Mouse (Mus musculus) limb, embryonic 10.5 days (tissue): ENCODE measurements around the gene Tpgs1. TPM values are rescaled to one million over a fixed set of nuclear protein-coding genes. Genes with fewer than 3 reads are reported as not detected.

Experiments
- DNase-seq: peaks from one replicate; pipeline ENCODE4 v3.0.0-alpha.2; 2017; ENCODE audit warnings: low spot score
- H3K27ac ChIP-seq: fragments of 300-500 bp; sonication (generic); 2 replicates; pipeline ENCODE4 v1.5.1; 2016; ENCODE audit warnings: mild to moderate bottlenecking
- H3K27me3 ChIP-seq: fragments of 300-500 bp; sonication (generic); 2 replicates; pipeline ENCODE4 v1.6.1; 2016; ENCODE audit warnings: low read depth, mild to moderate bottlenecking; ENCODE audit not compliant: poor library complexity, severe bottlenecking
- H3K36me3 ChIP-seq: fragments of 300-500 bp; sonication (generic); 2 replicates; pipeline ENCODE4 v1.6.1; 2016; ENCODE audit warnings: mild to moderate bottlenecking, moderate library complexity
- H3K4me1 ChIP-seq: fragments of 300-500 bp; sonication (generic); 2 replicates; pipeline ENCODE4 v1.6.1; 2016
- H3K4me3 ChIP-seq: fragments of 300-500 bp; sonication (generic); 2 replicates; pipeline ENCODE4 v1.5.1; 2016; ENCODE audit warnings: mild to moderate bottlenecking, moderate library complexity
- H3K9me3 ChIP-seq: fragments of 300-500 bp; sonication (generic); replicated peaks from 2 replicates; pipeline ENCODE4 v1.6.1; 2016; ENCODE audit warnings: mild to moderate bottlenecking
- WGBS: fragments of 180-500 bp; shearing (Covaris S2); methylation state at CpG from one replicate; pipeline ENCODE4 v1.1.7; 2016; 5-methylcytosine and 5-hydroxymethylcytosine counted together
- polyA plus RNA-seq: library from polyadenylated mRNA; unstranded; fragments of >200 nt; fragmentation: Nextera tagmentation; extraction: Ambion mirVana; gene quantifications from 2 replicates; pipeline ENCODE4 v1.2.1, GENCODE M21; 2016

The Tpgs1 gene
- 68.0 and 73.0 TPM in 2 replicates for polyA plus RNA-seq

- Histone ChIP-seq H3K9me3 (no peaks in the 10 kb centered on the region), H3K36me3 (peaks cover 21% of the 10 kb centered on the region), H3K4me3 (peak within 1 kb of the TSS; percentile 78), H3K27ac (peak within 1 kb of the TSS; percentile 96), H3K27me3 (no peaks in the 10 kb centered on the region), H3K4me1 (peaks cover 31% of the 10 kb centered on the region)
- peak; percentile 91 for DNase-seq
- WGBS = under 1% methylated on average over 45 of the region's 45 CpGs
These were observed at the start of gene Tpgs1 for GRCm38 (mm10) chr10:79668771-79669575. Gene Tpgs1, plus strand, starts transcription at chr10:79669369.

DNA sequence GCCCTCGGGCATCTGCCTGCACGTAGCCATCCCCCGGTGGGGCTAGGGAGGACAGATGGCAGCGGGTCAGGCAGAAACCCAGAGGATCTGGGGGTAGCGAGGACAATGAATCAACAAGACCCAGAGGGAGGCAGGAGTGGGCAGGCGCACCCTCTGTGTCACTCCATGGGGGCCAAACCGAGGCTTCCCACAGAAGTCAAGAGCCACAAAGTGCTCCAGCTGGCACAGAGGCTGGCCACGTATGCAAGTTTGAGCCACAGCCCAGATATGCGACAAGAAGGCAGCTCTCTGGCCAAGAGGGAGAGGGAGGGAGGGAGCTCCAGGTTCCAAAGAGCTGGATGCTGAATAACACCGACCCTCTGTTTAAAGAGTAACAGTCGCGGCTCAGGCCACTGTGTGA, 45.2 kb upstream of the Tpgs1 start:
- no peaks in the 10 kb centered on the region for H3K9me3 ChIP-seq
- no peak for DNase-seq

DNA sequence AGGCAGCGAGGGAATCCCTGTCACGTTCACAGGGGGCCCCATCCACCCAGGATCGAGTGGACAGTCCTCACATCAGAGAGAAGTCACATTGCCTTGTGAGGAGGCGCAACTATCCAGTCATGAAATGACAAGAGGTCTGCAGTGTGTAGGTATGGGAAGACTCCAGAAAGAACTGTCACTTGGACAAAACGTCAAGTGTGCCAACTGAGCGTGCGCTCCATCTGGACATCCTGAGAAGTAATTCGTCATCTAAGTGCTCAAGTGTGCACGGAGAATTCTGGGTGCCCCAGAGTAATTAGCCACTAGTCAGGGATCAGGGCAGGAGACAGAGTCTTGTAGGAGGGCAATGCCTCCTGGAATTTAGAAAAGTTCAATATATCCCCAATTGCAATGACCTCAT, 43.8 kb upstream of the Tpgs1 start:
- Histone ChIP-seq H3K4me1 (0 out of 2 replicates have a peak, but pooled peaks cover 3% of the 10 kb centered on the region), H3K27me3 (no peaks in the 10 kb centered on the region), H3K4me3 (no peak overlapping the region), H3K36me3 (no peaks in the 10 kb centered on the region), H3K27ac (no peak overlapping the region), H3K9me3 (no peaks in the 10 kb centered on the region)
- DNase-seq = no peak
- WGBS = 84% methylated on average over 9 of the region's 9 CpGs

More for the DNA sequence above, 45.2 kb upstream of the Tpgs1 start:
- 0 out of 2 replicates have a peak, but pooled peaks cover 4% of the 10 kb centered on the region for H3K4me1 ChIP-seq
- no peak overlapping the region; the same call in 1 of the 2 replicates for H3K27ac ChIP-seq
- H3K36me3 ChIP-seq = no peaks in the 10 kb centered on the region
- H3K4me3 ChIP-seq = no peak overlapping the region
- H3K27me3 ChIP-seq = no peaks in the 10 kb centered on the region
- 79% methylated on average over 12 of the region's 12 CpGs for WGBS

- no peak overlapping the region for H3K27ac ChIP-seq
- no peaks in the 10 kb centered on the region for H3K27me3 ChIP-seq
- H3K4me3 ChIP-seq = no peak overlapping the region
- no peaks in the 10 kb centered on the region for H3K9me3 ChIP-seq
- WGBS = 89% methylated on average over 10 of the region's 10 CpGs
- H3K4me1 ChIP-seq = no peaks in the 10 kb centered on the region
- no peak for DNase-seq
- no peaks in the 10 kb centered on the region for H3K36me3 ChIP-seq
These were observed 43.0 kb upstream of the Tpgs1 start for GRCm38 (mm10) chr10:79626156-79626555.

DNA sequence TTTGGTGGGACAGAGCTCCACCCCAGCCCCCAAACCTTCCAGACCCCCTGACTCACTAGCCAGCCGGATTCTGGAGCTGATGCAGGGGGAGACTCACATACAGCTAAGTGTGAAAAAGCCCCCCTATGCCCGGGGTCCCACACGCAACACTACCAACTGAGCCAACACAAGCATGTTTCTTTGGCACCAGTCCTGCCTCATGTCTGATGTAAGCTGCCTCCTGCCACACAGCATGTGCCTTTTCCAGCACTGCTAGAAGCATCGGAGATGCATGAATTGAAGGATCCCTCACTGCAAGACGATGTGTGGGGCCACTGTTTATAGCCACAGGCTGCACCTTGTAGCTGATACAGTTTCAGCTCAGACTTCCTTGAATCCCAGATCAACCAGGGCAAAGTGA, 40.8 kb upstream of the Tpgs1 start:
- no peaks in the 10 kb centered on the region for H3K36me3 ChIP-seq
- WGBS = 90% methylated on average over 5 of the region's 5 CpGs
- no peak overlapping the region for H3K4me3 ChIP-seq
- no peaks in the 10 kb centered on the region for H3K9me3 ChIP-seq
- DNase-seq = no peak
- no peaks in the 10 kb centered on the region for H3K27me3 ChIP-seq
- no peak overlapping the region for H3K27ac ChIP-seq
- H3K4me1 ChIP-seq = no peaks in the 10 kb centered on the region

DNA sequence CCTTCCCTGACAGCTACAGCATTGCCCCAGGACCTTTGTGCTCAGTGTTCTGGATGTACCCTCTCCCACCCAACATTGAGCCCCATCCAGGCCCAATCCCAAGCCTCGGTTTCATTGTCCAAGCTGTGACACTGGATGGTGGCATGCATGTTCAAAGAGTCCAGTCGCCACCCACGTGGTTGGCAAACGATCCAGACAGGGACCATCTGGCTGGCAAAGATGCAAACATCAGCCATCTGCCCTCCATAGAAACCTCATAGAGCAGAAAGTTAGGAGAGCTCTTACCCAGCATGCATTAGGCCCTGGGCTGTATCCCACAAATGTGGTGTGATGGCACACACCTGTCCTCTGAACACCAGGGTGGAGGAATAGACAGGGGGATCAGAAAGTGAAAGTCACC, 37.7 kb upstream of the Tpgs1 start:
- H3K27me3 ChIP-seq = peaks cover 6% of the 10 kb centered on the region; the same call in 1 of the 2 replicates
- 90% methylated on average over 4 of the region's 4 CpGs for WGBS

DNA sequence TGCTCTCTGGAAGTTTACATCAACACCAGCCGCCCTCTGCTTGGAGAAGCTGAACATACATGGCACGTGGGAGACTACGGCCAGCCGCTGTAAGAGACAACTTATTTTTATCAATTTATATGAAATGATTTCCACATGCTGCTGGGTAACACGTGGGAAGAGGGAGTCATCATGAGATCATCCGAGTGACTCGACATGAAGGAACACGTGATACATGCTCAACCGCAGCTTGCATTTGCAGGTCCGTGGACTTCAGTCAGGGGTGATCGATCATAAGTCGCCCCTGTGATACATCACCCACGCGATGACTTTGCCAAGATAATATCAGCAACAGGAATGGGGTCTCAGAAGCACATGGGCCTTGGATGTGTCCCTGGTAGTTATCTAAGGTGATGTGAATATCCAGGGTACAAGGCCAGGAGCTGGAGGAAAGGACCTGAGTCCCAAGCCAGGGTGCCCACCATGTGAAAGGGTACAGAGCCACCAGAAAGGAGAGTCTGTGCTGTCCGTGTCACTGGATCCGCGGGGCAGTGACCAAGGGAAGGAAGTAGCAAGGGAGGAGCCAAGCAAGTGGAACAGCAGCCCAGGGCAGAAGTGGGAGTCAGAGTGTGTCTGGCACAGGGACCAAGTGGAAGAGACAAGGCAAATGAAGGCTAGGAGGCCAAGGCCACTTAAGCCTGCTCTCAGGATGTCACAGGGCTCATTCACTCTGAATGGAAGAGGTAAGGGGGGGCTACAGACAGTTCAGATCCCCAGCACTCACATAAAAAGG, 36.0 kb upstream of the Tpgs1 start:
- Histone ChIP-seq H3K36me3 (no peaks in the 10 kb centered on the region), H3K4me3 (no peak overlapping the region), H3K4me1 (peaks cover 18% of the 10 kb centered on the region), H3K27ac (no peak overlapping the region), H3K27me3 (peaks cover 16% of the 10 kb centered on the region), H3K9me3 (no peaks in the 10 kb centered on the region)
- no peak for DNase-seq
- 87% methylated on average over 17 of the region's 17 CpGs for WGBS

More for the DNA sequence above, 37.7 kb upstream of the Tpgs1 start:
- H3K4me1 ChIP-seq = peaks cover under 1% of the 10 kb centered on the region
- no peak overlapping the region for H3K4me3 ChIP-seq
- no peak for DNase-seq
- no peak overlapping the region for H3K27ac ChIP-seq
- H3K9me3 ChIP-seq = no peaks in the 10 kb centered on the region
- H3K36me3 ChIP-seq = no peaks in the 10 kb centered on the region

GRCm38 (mm10) chr10:79636287-79636686, 32.9 kb upstream of the Tpgs1 start:
- no peaks in the 10 kb centered on the region for H3K36me3 ChIP-seq
- H3K9me3 ChIP-seq = no peaks in the 10 kb centered on the region
- peak overlapping the region; percentile 6; the same call in 1 of the 2 replicates for H3K4me3 ChIP-seq
- DNase-seq = no peak
- peaks cover 43% of the 10 kb centered on the region for H3K27me3 ChIP-seq
- 82% methylated on average over 8 of the region's 8 CpGs for WGBS
- H3K27ac ChIP-seq = no peak overlapping the region
- peaks cover 35% of the 10 kb centered on the region for H3K4me1 ChIP-seq

DNA sequence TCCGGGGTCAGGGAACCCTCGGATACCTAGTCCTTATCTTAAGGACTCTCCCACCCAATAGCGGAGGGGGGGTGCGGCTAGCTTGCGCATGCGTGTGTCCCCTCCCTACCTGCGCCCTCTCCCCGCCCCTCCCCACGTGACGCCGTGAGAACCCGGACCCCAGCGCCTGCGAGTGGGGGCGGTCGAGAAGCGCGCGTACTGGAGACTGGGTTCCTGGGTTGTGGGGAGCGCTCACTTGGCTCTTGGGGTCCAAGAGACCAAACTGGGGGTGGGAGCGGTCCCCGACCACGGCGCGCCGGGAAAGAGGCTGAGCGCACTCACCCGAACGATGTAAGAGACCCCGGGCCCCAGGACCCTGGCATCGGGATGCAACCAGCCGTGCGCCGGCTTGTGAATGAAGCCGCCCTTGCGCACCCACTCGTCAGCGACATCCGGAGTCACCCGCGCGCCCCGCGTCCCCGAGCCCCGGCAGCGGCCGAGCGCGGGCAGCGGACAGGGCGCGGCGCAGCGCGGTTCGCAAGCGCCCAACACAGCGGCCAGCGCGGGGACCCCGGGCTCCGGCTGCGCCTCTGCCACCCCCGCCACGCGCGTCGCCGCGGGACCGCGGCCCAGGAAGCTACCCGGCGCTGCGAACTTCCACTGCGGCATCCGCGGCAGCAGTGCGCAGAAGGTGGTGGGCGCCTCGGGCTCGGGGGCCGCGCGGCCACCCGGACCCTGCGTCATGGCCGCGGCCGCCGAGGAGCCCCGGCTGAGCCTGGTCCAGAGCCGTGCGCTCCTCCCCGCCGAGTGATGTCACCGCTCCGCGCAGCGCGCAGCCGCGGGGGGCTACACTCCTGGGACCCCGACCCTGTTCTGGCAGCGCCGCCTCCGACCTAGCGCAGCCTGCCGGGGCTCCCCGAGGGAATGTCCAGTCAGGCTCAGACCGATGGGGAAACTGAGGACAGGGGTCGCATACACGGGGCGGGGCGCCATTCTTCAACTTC, 31.8 kb upstream of the Tpgs1 start, which contains the start of gene Shc2:
TSS of gene Shc2 (minus strand) at position 791 of the 983 bp plus-strand sequence.
- H3K4me3 ChIP-seq = peak within 1 kb of the TSS; percentile 83
- no peaks in the 10 kb centered on the region for H3K36me3 ChIP-seq
- peaks cover 43% of the 10 kb centered on the region for H3K27me3 ChIP-seq
- DNase-seq = peak; percentile 84
- peaks cover 35% of the 10 kb centered on the region for H3K4me1 ChIP-seq
- H3K9me3 ChIP-seq = no peaks in the 10 kb centered on the region
- WGBS = under 1% methylated on average over 115 of the region's 116 CpGs
- H3K27ac ChIP-seq = peak within 1 kb of the TSS; percentile 85

GRCm38 (mm10) chr10:79638486-79639204, 30.5 kb upstream of the Tpgs1 start:
- H3K4me1 ChIP-seq = peaks cover 35% of the 10 kb centered on the region
- 5% methylated on average over 23 of the region's 23 CpGs for WGBS

GRCm38 (mm10) chr10:79645711-79646110, 23.5 kb upstream of the Tpgs1 start, which contains the start of gene Odf3l2:
Gene Odf3l2, minus strand, starts transcription at chr10:79645738.
- Histone ChIP-seq H3K4me3 (no peak within 1 kb of the TSS), H3K4me1 (no peaks in the 10 kb centered on the region), H3K36me3 (no peaks in the 10 kb centered on the region), H3K9me3 (no peaks in the 10 kb centered on the region), H3K27me3 (peaks cover 1% of the 10 kb centered on the region), H3K27ac (no peak within 1 kb of the TSS; the same call in 1 of the 2 replicates)
- WGBS = 73% methylated on average over 8 of the region's 8 CpGs
- DNase-seq = no peak

More at GRCm38 (mm10) chr10:79638486-79639204, 30.5 kb upstream of the Tpgs1 start:
- peak overlapping the region; percentile 83 for H3K4me3 ChIP-seq
- no peak overlapping the region for H3K27ac ChIP-seq
- H3K36me3 ChIP-seq = no peaks in the 10 kb centered on the region
- no peaks in the 10 kb centered on the region for H3K9me3 ChIP-seq
- H3K27me3 ChIP-seq = peaks cover 43% of the 10 kb centered on the region
- peak; percentile 71 for DNase-seq
